Mouse (Mus musculus) intestine, embryonic 15.5 days (tissue): ENCODE results near the gene Pllp. TPM values are rescaled to one million over a fixed set of nuclear protein-coding genes. Genes with fewer than 3 reads are reported as not detected.

Source experiments
- ATAC-seq: fragments of 200-750 bp; cut with Nextera tagmentation; 2 replicates; pipeline ENCODE4 v1.8.0; 2017; ENCODE audit warnings: moderate TSS enrichment, moderate library complexity
- H3K27ac ChIP-seq: fragments of 300-500 bp; sonication (generic); 2 replicates; pipeline ENCODE4 v1.5.1; 2015; ENCODE audit warnings: mild to moderate bottlenecking, inconsistent platforms
- H3K27me3 ChIP-seq: fragments of 300-500 bp; sonication (generic); replicated peaks from 2 replicates; pipeline ENCODE4 v1.6.1; 2015; ENCODE audit warnings: inconsistent platforms
- H3K36me3 ChIP-seq: fragments of 300-500 bp; sonication (generic); 2 replicates; pipeline ENCODE4 v1.6.1; 2015; ENCODE audit warnings: inconsistent platforms
- H3K4me1 ChIP-seq: fragments of 300-500 bp; sonication (generic); replicated peaks from 2 replicates; pipeline ENCODE4 v1.6.1; 2015; ENCODE audit warnings: inconsistent platforms
- H3K4me2 ChIP-seq: fragments of 300-500 bp; sonication (generic); replicated peaks from 2 replicates; pipeline ENCODE4 v1.6.1; 2015; ENCODE audit warnings: mild to moderate bottlenecking, inconsistent platforms
- H3K4me3 ChIP-seq: fragments of 300-500 bp; sonication (generic); replicated peaks from 2 replicates; pipeline ENCODE4 v1.5.1; 2015; ENCODE audit warnings: inconsistent platforms
- H3K9ac ChIP-seq: fragments of 300-500 bp; sonication (generic); 2 replicates; pipeline ENCODE4 v1.6.1; 2015; ENCODE audit warnings: inconsistent platforms
- H3K9me3 ChIP-seq: fragments of 300-500 bp; sonication (generic); 2 replicates; pipeline ENCODE4 v1.6.1; 2016; ENCODE audit warnings: inconsistent platforms
- WGBS: fragments of 180-500 bp; shearing (Covaris S2); methylation state at CpG from one replicate; pipeline ENCODE4 v1.1.7; 2015; 5-methylcytosine and 5-hydroxymethylcytosine counted together
- polyA plus RNA-seq: library from polyadenylated mRNA; unstranded; fragments of >200 nt; fragmentation: Nextera tagmentation; extraction: Ambion mirVana; gene quantifications from 2 replicates; pipeline ENCODE4 v1.2.1, GENCODE M21; 2015

The Pllp gene
- polyA plus RNA-seq, 1 experiment from 2014 or later, result 42.1 TPM

DNA sequence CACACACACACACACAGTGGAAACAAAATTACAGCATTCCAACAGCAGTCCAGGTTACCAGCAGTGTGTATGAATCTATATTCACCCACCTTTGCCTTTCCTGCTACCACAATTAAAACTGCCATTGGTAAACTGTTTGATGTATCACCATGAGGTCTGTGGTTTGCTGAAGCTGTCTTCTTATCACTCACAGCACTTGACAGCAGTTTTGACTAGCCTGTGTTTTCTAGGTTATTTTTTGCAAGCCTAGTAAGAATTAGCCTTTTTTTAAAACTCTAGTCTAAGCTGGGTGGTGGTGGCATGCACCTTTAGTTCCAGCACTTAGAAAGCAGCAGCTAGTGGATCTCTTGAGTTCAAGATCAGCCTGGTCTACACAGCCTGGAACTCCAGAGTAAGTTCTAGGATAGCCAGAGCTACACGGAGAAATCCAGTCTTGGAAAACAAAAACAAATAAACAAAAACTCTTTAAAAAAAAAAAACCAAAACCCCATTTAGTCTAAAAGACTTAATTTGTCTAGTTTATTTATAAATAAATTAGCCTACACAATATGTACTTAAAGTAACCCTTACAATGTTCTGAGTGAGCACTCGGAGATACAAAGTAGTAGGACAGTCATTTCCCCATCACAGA, 62.4 kb downstream of the Pllp start:
- 84% methylated on average over 2 of the region's 2 CpGs for WGBS
- no peaks in the 10 kb centered on the region for H3K9me3 ChIP-seq
- H3K4me1 ChIP-seq, result no peaks in the 10 kb centered on the region

More for the DNA sequence above, 62.4 kb downstream of the Pllp start:
- no peaks in the 10 kb centered on the region for H3K27me3 ChIP-seq
- no peak overlapping the region for H3K4me2 ChIP-seq
- peaks cover 8% of the 10 kb centered on the region; the same call in 1 of the 2 replicates for H3K36me3 ChIP-seq
- H3K27ac ChIP-seq, result no peak overlapping the region
- no peak overlapping the region for H3K4me3 ChIP-seq
- no peak overlapping the region for H3K9ac ChIP-seq
- ATAC-seq, result no peak

Other genes starting within 250 kb of the Pllp start
- 7.4 and 8.4 TPM in 2 replicates for gene Cpne2, start 163.3 kb downstream of the Pllp start, polyA plus RNA-seq
- gene Rspry1, start 94.3 kb downstream of the Pllp start, polyA plus RNA-seq, result 28.1 and 28.3 TPM in 2 replicates
- gene Fam192a, start 94.3 kb downstream of the Pllp start, polyA plus RNA-seq, result 57.9 and 62.2 TPM in 2 replicates
- 118 and 123 TPM in 2 replicates for gene Arl2bp, start 29.7 kb downstream of the Pllp start, polyA plus RNA-seq
- not detected in 2 replicates for gene Ccl22, start 49.3 kb upstream of the Pllp start, polyA plus RNA-seq
- 23.0 and 24.3 TPM in 2 replicates for gene Cx3cl1, start 75.7 kb upstream of the Pllp start, polyA plus RNA-seq
- gene Ccl17, start 114.2 kb upstream of the Pllp start, polyA plus RNA-seq, result not detected in 2 replicates
- gene Coq9, start 142.0 kb upstream of the Pllp start, polyA plus RNA-seq, result 97.5 and 110 TPM in 2 replicates
- 89.8 and 94.6 TPM in 2 replicates for gene Ciapin1, start 142.1 kb upstream of the Pllp start, polyA plus RNA-seq
- 126 and 134 TPM in 2 replicates for gene Polr2c, start 161.2 kb upstream of the Pllp start, polyA plus RNA-seq
- 39.4 and 40.3 TPM in 2 replicates for gene Dok4, start 180.1 kb upstream of the Pllp start, polyA plus RNA-seq
- 20.1 and 20.7 TPM in 2 replicates for gene Ccdc102a, start 221.8 kb upstream of the Pllp start, polyA plus RNA-seq
- 1.3 and 2.1 TPM in 2 replicates for gene Adgrg5, start 227.4 kb upstream of the Pllp start, polyA plus RNA-seq